Mouse (Mus musculus) brain, embryonic 14.5 days (tissue): ENCODE measurements at regions not wholly inside any gene's neighbourhood (a gene's known extent, or its start where the extent isn't known, plus 50 kb on each side); places are given as distances from the start of the nearest gene placed in this dataset.

Experiments used
- CTCF ChIP-seq: fragments of 200-500 bp; IDR thresholded peaks from 2 replicates; pipeline ENCODE4 v1.5.1; 2012; ENCODE audit warnings: inconsistent platforms, mild to moderate bottlenecking, moderate library complexity, borderline replicate concordance; ENCODE audit not compliant: insufficient read depth, insufficient read length; ENCODE audit errors: extremely low read depth
- POLR2A ChIP-seq: fragments of 200-500 bp; IDR thresholded peaks from 2 replicates; pipeline ENCODE4 v1.6.1; 2012; ENCODE audit warnings: mild to moderate bottlenecking, inconsistent platforms, borderline replicate concordance; ENCODE audit not compliant: poor library complexity, insufficient read depth, insufficient read length, severe bottlenecking; ENCODE audit errors: extremely low read depth

DNA sequence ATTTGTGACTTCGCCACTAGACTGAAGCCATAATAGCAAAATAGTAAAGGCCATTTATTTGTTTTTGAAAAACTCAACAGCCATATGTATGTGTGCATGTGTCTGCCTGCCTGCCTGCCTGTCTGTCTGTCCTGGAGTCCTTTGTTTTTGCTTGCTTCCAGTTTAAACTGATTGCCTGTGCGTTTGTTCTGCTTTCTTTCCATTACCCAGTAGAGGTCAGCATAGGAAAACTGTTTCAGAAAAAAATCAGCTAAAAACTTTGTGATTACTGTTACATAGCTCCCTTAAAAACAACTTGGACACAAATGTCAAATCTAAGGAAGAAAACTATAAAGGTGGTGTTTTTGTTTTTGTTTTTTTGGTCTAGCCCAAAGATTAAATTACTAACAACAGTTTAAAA lies 52.0 kb upstream of the Slc5a7 start:
- TF ChIP-seq CTCF (peak; percentile 18; the same call in 1 of the 2 replicates), POLR2A (no peak)
